Mouse (Mus musculus) myocyte (in vitro differentiated cells): ENCODE measurements around the gene S100pbp. TPM values are rescaled to one million over a fixed set of nuclear protein-coding genes. Genes with fewer than 3 reads are reported as not detected.

Experiments
- H3K27me3 ChIP-seq: one replicate; pipeline ENCODE4 v1.6.1; 2011; ENCODE audit not compliant: control insufficient read depth, insufficient read depth, insufficient read length
- H3K36me3 ChIP-seq: one replicate; pipeline ENCODE4 v1.6.1; 2011; ENCODE audit not compliant: control insufficient read depth, insufficient read depth
- H3K4me2 ChIP-seq: one replicate; pipeline ENCODE4 v1.6.1; 2011; ENCODE audit warnings: low read depth, control low read depth
- H3K4me3 ChIP-seq: one replicate; pipeline ENCODE4 v1.5.1; 2011; ENCODE audit warnings: mild to moderate bottlenecking, control low read depth, moderate library complexity
- H3K79me2 ChIP-seq: one replicate; pipeline ENCODE4 v1.6.1; 2011; ENCODE audit not compliant: control insufficient read depth, insufficient read depth
- H3ac ChIP-seq: one replicate; pipeline ENCODE4 v1.6.1; 2011; ENCODE audit not compliant: control insufficient read depth, insufficient read length
- CEBPB ChIP-seq: IDR thresholded peaks from 2 replicates; pipeline ENCODE4 v1.6.1; 2011; ENCODE audit warnings: mild to moderate bottlenecking, moderate library complexity; ENCODE audit not compliant: poor library complexity, insufficient read depth, severe bottlenecking
- E2F4 ChIP-seq: IDR thresholded peaks from one replicate; pipeline ENCODE4 v1.6.1; 2011; ENCODE audit warnings: mild to moderate bottlenecking, control low read depth, moderate library complexity; ENCODE audit not compliant: insufficient read depth
- MAX ChIP-seq: IDR thresholded peaks from one replicate; pipeline ENCODE4 v1.6.1; 2011; ENCODE audit warnings: low read depth, mild to moderate bottlenecking, control low read depth
- MYOD1 ChIP-seq, 3 experiments: IDR thresholded peaks; one replicate each; pipeline ENCODE4 v1.6.1; 2011; ENCODE audit warnings: control low read depth in 2 of 3, low read depth in 2 of 3, mild to moderate bottlenecking in 2 of 3, moderate library complexity in 1 of 3; ENCODE audit not compliant: insufficient read length in 2 of 3, control insufficient read depth in 1 of 3
- MYOG ChIP-seq, 3 experiments: IDR thresholded peaks; one replicate each; pipeline ENCODE4 v1.6.1; 2011; ENCODE audit warnings: control low read depth in 2 of 3, low read depth in 2 of 3, mild to moderate bottlenecking in 2 of 3; ENCODE audit not compliant: insufficient read length in 2 of 3, control insufficient read depth in 1 of 3, insufficient read depth in 1 of 3
- POLR2A ChIP-seq: IDR thresholded peaks from one replicate; pipeline ENCODE4 v1.6.1; 2011; ENCODE audit warnings: low read depth, mild to moderate bottlenecking, control low read depth, moderate library complexity; ENCODE audit not compliant: insufficient read length
- POLR2AphosphoS2 ChIP-seq: IDR thresholded peaks from one replicate; pipeline ENCODE4 v1.6.1; 2011; ENCODE audit warnings: low read depth, control low read depth; ENCODE audit not compliant: insufficient read length
- REST ChIP-seq: IDR thresholded peaks from one replicate; pipeline ENCODE4 v1.6.1; 2011; ENCODE audit warnings: mild to moderate bottlenecking, control low read depth, moderate library complexity; ENCODE audit not compliant: insufficient read depth, insufficient read length
- SRF ChIP-seq: IDR thresholded peaks from one replicate; pipeline ENCODE4 v1.6.1; 2011; ENCODE audit warnings: low read depth; ENCODE audit not compliant: control insufficient read depth, insufficient read length
- TCF12 ChIP-seq: IDR thresholded peaks from one replicate; pipeline ENCODE4 v1.6.1; 2011; ENCODE audit warnings: mild to moderate bottlenecking, control low read depth; ENCODE audit not compliant: poor library complexity, insufficient read depth, severe bottlenecking
- TCF3 ChIP-seq: IDR thresholded peaks from one replicate; pipeline ENCODE4 v1.6.1; 2011; ENCODE audit warnings: low read depth, control low read depth; ENCODE audit not compliant: insufficient read length
- USF1 ChIP-seq: IDR thresholded peaks from one replicate; pipeline ENCODE4 v1.6.1; 2011; ENCODE audit warnings: low read depth, mild to moderate bottlenecking, control low read depth, moderate library complexity
- polyA plus RNA-seq: library from polyadenylated mRNA; unstranded; fragments of >200 nt; fragmentation: generic; extraction: Trizol; gene quantifications from one replicate; pipeline ENCODE4 v1.2.1, GENCODE M21; 2012; ENCODE audit warnings: missing spikeins

S100pbp gene
- polyA plus RNA-seq, 1 experiment: 7.8 TPM

DNA sequence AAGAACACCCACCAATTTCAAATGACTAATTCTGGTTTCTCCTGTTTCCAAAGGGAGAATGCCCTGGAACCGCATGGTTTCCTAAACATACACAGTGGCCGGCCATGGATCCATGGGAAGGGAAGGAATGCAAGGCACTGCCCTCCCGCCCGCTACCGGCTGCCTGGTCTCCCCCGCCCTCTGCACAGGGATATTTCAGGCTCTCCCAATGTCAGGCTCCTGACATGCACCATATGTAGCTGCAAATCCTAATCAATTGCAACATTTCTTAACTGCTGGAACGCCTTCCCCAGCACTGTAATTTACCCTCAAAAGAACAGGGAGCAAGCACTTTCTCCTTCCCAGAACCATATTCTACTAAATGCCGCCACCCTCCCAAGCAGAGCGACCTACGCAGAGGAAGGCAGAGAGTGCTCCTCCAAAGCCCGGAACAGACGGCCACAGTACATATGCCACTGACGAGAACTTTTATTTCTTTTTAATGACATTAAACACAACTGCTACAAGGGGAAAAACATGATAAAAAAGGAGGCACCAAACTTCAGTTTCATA lies 41.9 kb downstream of the S100pbp start:
- no peak for TF ChIP-seq POLR2AphosphoS2
- no peak overlapping the region for H3K4me3 ChIP-seq
- no peaks in the 10 kb centered on the region for H3K27me3 ChIP-seq
- peaks cover 19% of the 10 kb centered on the region for H3K36me3 ChIP-seq
- H3ac ChIP-seq: no peak overlapping the region
- no peak overlapping the region for H3K4me2 ChIP-seq
- no peaks in the 10 kb centered on the region for H3K79me2 ChIP-seq

DNA sequence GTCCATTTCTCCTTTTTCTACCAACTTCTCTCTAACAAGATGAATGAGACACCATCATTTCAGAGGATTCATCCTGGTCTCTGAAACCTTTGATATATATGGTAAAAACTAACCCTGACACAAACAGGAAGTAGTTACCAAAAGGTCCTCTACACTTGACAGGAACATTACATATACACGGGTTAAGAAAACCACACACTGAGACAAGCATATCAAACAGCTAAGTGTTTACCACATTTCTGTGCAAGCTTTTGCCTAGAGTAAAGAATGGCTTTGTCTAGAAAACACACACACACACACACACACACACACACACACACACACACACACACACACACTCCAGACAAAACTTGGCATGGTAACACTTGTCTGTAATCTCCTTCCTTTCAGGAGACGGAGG lies 43.1 kb downstream of the S100pbp start:
- Histone ChIP-seq H3K27me3 (no peaks in the 10 kb centered on the region), H3K79me2 (no peaks in the 10 kb centered on the region), H3K36me3 (peaks cover 9% of the 10 kb centered on the region), H3ac (no peak overlapping the region), H3K4me2 (no peak overlapping the region), H3K4me3 (no peak overlapping the region)
- no peak for TF ChIP-seq CEBPB
- no peak for TF ChIP-seq POLR2AphosphoS2

GRCm38 (mm10) chr4:129145943-129146342 lies 43.6 kb downstream of the S100pbp start:
- peak; percentile 70 to 80 (median 74) for TF ChIP-seq MYOD1 (IDR thresholded peaks at IDR 0.05; ENCODE audit: control insufficient read depth in 1 of 3, insufficient read length in 2 of 3, low read depth in 2 of 3)
- TF ChIP-seq TCF3: peak; percentile 19
- TF ChIP-seq POLR2A: no peak
- peak; percentile 97 for TF ChIP-seq TCF12
- peak in 2 of 3 experiments; percentile 64 to 92 for TF ChIP-seq MYOG (IDR thresholded peaks at IDR 0.05; ENCODE audit: control insufficient read depth in 1 of 3, insufficient read depth in 1 of 3, insufficient read length in 2 of 3, low read depth in 2 of 3)
- TF ChIP-seq SRF: no peak

DNA sequence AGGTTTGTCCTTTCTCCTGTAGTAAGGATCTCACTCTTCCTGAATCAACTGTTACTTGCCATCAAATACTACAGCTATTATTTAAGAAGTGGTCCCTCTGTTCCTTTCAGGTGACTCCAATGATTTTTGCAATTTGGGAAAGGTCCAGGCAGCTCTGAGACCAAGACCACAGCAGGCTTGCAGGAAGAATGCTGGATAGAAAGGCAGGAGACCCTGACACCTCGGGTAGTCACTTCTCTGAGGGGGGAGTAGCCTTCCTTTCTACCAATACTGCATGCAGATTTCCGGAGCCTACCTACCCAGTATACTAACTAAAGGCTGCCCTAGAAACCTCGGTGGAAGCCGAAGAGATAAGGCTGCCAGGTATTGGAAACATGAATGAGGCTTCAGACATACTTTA lies 44.1 kb downstream of the S100pbp start:
- H3K4me2 ChIP-seq: peak overlapping the region; percentile 27
- no peak for TF ChIP-seq TCF12
- no peak for TF ChIP-seq POLR2AphosphoS2
- TF ChIP-seq E2F4: no peak
- no peak for TF ChIP-seq CEBPB
- no peak for TF ChIP-seq MAX
- no peak for TF ChIP-seq TCF3
- no peak for TF ChIP-seq USF1
- TF ChIP-seq MYOG (IDR thresholded peaks at IDR 0.05; ENCODE audit: control insufficient read depth in 1 of 3, insufficient read depth in 1 of 3, insufficient read length in 2 of 3, low read depth in 2 of 3): no peak
- no peak for TF ChIP-seq POLR2A
- no peak for TF ChIP-seq MYOD1 (IDR thresholded peaks at IDR 0.05; ENCODE audit: control insufficient read depth in 1 of 3, insufficient read length in 2 of 3, low read depth in 2 of 3)
- no peak for TF ChIP-seq REST
- no peak for TF ChIP-seq SRF
- H3K36me3 ChIP-seq: peaks cover 5% of the 10 kb centered on the region
- no peaks in the 10 kb centered on the region for H3K27me3 ChIP-seq
- H3ac ChIP-seq: no peak overlapping the region
- H3K4me3 ChIP-seq: no peak overlapping the region
- H3K79me2 ChIP-seq: no peaks in the 10 kb centered on the region

More at GRCm38 (mm10) chr4:129145943-129146342, 43.6 kb downstream of the S100pbp start:
- no peaks in the 10 kb centered on the region for H3K27me3 ChIP-seq
- H3ac ChIP-seq: no peak overlapping the region
- no peaks in the 10 kb centered on the region for H3K79me2 ChIP-seq
- H3K4me3 ChIP-seq: no peak overlapping the region
- H3K4me2 ChIP-seq: peak overlapping the region; percentile 27
- H3K36me3 ChIP-seq: peaks cover 5% of the 10 kb centered on the region

GRCm38 (mm10) chr4:129144401-129145367 lies 44.8 kb downstream of the S100pbp start:
- TF ChIP-seq MYOD1 (IDR thresholded peaks at IDR 0.05; ENCODE audit: control insufficient read depth in 1 of 3, insufficient read length in 2 of 3, low read depth in 2 of 3): peak in 1 of 3 experiments; percentile 40
- TF ChIP-seq MYOG (IDR thresholded peaks at IDR 0.05; ENCODE audit: control insufficient read depth in 1 of 3, insufficient read depth in 1 of 3, insufficient read length in 2 of 3, low read depth in 2 of 3): peak in 1 of 3 experiments; percentile 58
- no peak for TF ChIP-seq POLR2A
- TF ChIP-seq TCF12: peak; percentile 7
- Histone ChIP-seq H3ac (no peak overlapping the region), H3K36me3 (peaks cover 5% of the 10 kb centered on the region), H3K27me3 (no peaks in the 10 kb centered on the region), H3K4me3 (no peak overlapping the region), H3K79me2 (no peaks in the 10 kb centered on the region), H3K4me2 (no peak overlapping the region)
